Mouse (Mus musculus) liver, postnatal 0 days (tissue): Measurements from ENCODE around the gene 2010111I01Rik.
A peak's percentile ranks its signal among the peaks of the same experiment; 100 is the strongest.

Experiments used
- CTCF ChIP-seq: sonication (generic); IDR thresholded peaks from 2 replicates; pipeline ENCODE4 v1.5.1; 2016; ENCODE audit warnings: antibody characterized with exemption, low read depth
- EP300 ChIP-seq: IDR thresholded peaks from 2 replicates; pipeline ENCODE4 v1.6.1; 2016; ENCODE audit warnings: antibody characterized with exemption, low read depth, mild to moderate bottlenecking

- TF ChIP-seq CTCF, result peak; percentile 23; the same call in 1 of the 2 replicates
- TF ChIP-seq EP300, result no peak
Observed at GRCm38 (mm10) chr13:63045504-63046205, 81.0 kb downstream of the 2010111I01Rik start.
